Mouse (Mus musculus): ENCODE measurements around the gene Dtx1.

DNA sequence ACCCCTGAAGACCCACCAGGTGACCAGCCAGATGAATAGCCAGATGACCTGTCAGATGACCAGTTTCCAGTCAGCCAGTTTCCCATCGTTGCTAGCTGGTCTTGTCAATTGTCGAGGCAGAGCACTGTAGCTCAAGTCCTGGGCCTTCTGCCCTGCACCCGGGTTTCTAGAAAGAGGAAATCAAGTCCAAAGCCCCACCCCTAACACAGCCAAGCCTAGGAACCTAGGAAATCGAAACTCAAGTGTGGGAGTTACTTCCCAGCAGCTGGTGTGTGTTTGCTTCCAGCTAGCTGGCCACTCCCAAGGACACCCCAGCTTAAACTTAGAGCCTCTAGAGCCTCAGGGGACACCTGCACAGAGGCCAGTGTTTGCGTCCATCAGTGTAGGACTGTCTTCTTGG, 38.0 kb upstream of the Dtx1 start, which contains the start of gene Oas2:
- TF ChIP-seq POLR2A (IDR thresholded peaks at IDR 0.05; ENCODE audit: extremely low read depth, insufficient read depth, low read length) (no peak), CTCF (IDR thresholded peaks at IDR 0.05; ENCODE audit: extremely low read depth, insufficient read depth, low read length) (no peak)

Data from cortical plate, adult 2 months (tissue).